Mouse (Mus musculus) left cerebral cortex, postnatal 25 days (tissue): ENCODE results near the gene Mrpl38. TPM values are rescaled to one million over a fixed set of nuclear protein-coding genes. Genes with fewer than 3 reads are reported as not detected.
A peak's percentile ranks its signal among the peaks of the same experiment; 100 is the strongest.
"Not testable (repeated sequence)": the region's sequence is repeated elsewhere in the genome, so short reads cannot be mapped to it uniquely, and the experiment has no call there.

ENCODE experiments used
- DNase-seq, 2 experiments: peaks; one replicate each; pipeline ENCODE4 v3.0.0; 2022; ENCODE audit warnings: low spot score in 2 of 2, mixed read lengths in 1 of 2
- intact Hi-C: fragments of 180-260 bp; cut with DNase I; formaldehyde crosslinking; loops from one replicate; pipeline ENCODE4 v1.15.1; 2025
- total RNA-seq, 2 experiments: library from RNA; stranded (reverse); gene quantifications; 2 replicates each; pipeline ENCODE4 v1.2.3; 2021

Gene Mrpl38
- total RNA-seq, 2 experiments from 2014 or later, result 53.0 to 53.8 TPM

GRCm38 (mm10) chr11:116121731-116122245 lies 16.9 kb downstream of the Mrpl38 start:
- intact Hi-C loops, DNase-seq: not testable (repeated sequence)

DNA sequence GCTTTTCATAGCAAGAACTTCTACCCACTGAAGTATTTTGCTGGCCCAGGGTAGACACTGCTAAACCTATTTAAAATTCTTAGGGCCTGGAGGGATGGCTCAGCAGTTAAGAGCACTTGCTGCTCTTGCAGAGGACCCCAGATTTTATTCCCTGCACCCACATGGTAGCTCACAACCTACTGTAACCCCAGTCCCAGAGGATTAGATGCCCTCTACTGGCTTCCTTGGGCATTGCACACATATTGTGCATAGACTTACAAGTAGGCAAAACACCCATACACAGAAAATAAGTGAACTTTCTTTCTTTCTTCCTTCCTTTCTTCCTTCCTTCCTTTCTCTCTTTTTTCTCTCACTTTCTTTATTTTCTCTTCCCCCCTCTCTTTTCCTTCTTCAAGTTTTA lies 20.8 kb downstream of the Mrpl38 start:
- intact Hi-C loops, result no loop called here
- DNase-seq, result no peak

- no peak for DNase-seq
- intact Hi-C loops, result no loop called here
Measured at GRCm38 (mm10) chr11:116117241-116117640, 21.4 kb downstream of the Mrpl38 start.

GRCm38 (mm10) chr11:116111611-116112203 lies 27.0 kb downstream of the Mrpl38 start:
- DNase-seq, result no peak
- intact Hi-C loops, result loop anchor here (2.0 kb wide), 1 partner anchor 15 kb away; the partner anchor contains the start of gene Trim47

GRCm38 (mm10) chr11:116111067-116111466 lies 27.6 kb downstream of the Mrpl38 start:
- DNase-seq, result no peak
- intact Hi-C loops, result loop anchor here (2.0 kb wide), 1 partner anchor 16 kb away; the partner anchor contains the start of gene Trim47

GRCm38 (mm10) chr11:116110540-116110939 lies 28.1 kb downstream of the Mrpl38 start:
- no peak for DNase-seq
- intact Hi-C loops, result loop anchor here (2.0 kb wide), 1 partner anchor 16 kb away; the partner anchor contains the start of gene Trim47

- intact Hi-C loops, result loop anchor here (2.0 kb wide), 1 partner anchor 17 kb away; the partner anchor contains the start of gene Trim47
- no peak for DNase-seq
Measured at GRCm38 (mm10) chr11:116110131-116110530, 28.5 kb downstream of the Mrpl38 start.

GRCm38 (mm10) chr11:116109441-116110081 lies 29.1 kb downstream of the Mrpl38 start:
- no peak for DNase-seq
- intact Hi-C loops, result loop anchor here (2.0 to 10.0 kb wide), 3 partner anchors 17 to 345 kb away; partner anchors contain the start of genes Recql5, Sap30bp and Trim47

- intact Hi-C loops, result loop anchor here (10.0 kb wide), 2 partner anchors 174 to 346 kb away; partner anchors contain the start of genes Recql5 and Sap30bp
- peak in 1 of 2 experiments; percentile 48 for DNase-seq
Measured at GRCm38 (mm10) chr11:116108464-116109137, 30.1 kb downstream of the Mrpl38 start.

GRCm38 (mm10) chr11:116107777-116108285 lies 30.8 kb downstream of the Mrpl38 start:
- no peak for DNase-seq
- intact Hi-C loops, result loop anchor here (10.0 kb wide), 2 partner anchors 173 to 347 kb away; partner anchors contain the start of genes Recql5 and Sap30bp

- DNase-seq, result no peak
- intact Hi-C loops, result loop anchor here (10.0 kb wide), 2 partner anchors 172 to 348 kb away; partner anchors contain the start of genes Recql5 and Sap30bp
Measured at GRCm38 (mm10) chr11:116106963-116107776, 31.5 kb downstream of the Mrpl38 start.

DNA sequence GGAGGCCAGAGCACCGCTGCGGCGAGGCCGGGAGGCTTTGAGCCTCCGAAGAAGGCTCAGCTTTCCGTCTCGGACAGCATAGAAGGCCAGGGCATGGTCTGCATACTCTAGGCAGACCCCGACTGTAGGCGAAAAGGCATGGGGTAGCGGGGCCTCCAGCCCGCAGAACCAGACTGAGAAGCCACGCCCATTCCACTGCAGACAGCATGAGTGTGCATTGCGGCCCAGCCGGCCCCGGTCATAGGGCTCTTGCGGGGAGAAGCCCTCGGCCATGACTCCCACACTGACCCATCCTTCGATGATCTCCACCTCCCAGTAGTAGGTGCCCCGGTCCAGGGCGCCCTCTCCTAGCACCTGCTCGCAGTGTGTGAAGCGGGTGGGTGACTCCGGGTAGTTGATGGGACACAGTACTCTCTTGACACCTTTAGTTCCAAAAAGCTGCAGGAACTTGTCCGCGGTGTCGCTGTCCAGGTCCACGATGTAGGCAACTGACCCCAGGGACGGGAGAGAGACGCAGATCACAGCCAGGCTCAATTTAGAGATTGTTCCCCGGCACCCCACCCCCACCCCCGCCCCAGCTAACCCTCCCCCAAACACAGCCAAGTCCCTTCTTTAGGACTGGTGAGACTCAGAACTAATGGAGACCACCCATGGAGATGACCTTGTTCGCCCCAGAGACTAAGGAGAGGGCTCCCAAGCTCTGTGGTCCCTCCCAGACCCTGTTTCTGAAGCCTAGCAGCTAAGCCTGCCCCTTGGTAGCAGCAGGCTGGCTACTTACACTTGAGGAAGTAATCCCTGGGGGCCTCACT lies 32.3 kb downstream of the Mrpl38 start:
- DNase-seq, result no peak
- intact Hi-C loops, result loop anchor here (10.0 kb wide), 2 partner anchors 172 to 348 kb away; partner anchors contain the start of genes Recql5 and Sap30bp

DNA sequence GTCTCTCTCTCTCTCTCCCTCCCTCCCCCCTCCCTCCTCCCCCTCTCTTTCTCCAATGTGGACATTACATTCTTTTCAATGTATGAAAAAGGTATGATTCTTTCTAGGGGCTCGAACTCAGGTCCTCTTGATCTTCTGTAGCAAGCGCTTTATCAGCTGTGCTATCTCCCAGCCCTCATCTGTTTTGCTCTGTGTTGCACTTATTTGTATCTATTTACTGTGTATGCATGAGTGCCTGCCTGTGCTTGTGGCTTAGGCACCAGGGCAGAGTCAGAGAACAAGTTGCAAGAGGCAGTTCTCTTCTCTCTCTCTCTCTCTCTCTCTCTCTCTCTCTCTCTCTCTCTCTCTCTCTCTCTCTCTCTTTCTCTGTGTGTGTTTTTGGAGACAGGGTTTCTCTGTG lies 33.6 kb downstream of the Mrpl38 start:
- DNase-seq, result no peak
- intact Hi-C loops, result loop anchor here (10.0 kb wide), 2 partner anchors 170 to 350 kb away; partner anchors contain the start of genes Recql5 and Sap30bp

- DNase-seq, result no peak
Measured at GRCm38 (mm10) chr11:116104006-116104646, 34.5 kb downstream of the Mrpl38 start.

DNA sequence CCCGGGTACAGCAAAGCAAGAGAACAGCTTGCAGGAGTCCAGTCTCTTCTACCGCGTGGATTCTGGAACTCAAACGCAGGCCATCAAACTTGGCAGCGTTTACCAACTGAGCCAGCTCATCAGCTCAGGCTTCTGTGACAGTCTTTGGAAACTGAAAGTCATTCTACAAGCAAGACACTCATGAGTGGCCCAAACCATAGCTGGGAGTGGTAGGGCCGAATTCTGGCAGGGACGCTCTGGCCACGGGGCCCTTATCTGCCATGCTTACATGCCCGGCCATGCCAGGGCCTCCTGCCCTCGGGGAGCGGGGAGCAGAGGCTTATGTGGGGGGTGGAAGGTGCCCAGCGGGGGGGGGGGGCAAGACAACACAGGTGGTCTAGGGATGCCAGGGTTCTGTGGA lies 35.1 kb downstream of the Mrpl38 start:
- intact Hi-C loops, result loop anchor here (10.0 kb wide), 2 partner anchors 169 to 351 kb away; partner anchors contain the start of genes Recql5 and Sap30bp
- no peak for DNase-seq

More at GRCm38 (mm10) chr11:116104006-116104646, 34.5 kb downstream of the Mrpl38 start:
- intact Hi-C loops, result loop anchor here (10.0 kb wide), 2 partner anchors 169 to 351 kb away; partner anchors contain the start of genes Recql5 and Sap30bp

DNA sequence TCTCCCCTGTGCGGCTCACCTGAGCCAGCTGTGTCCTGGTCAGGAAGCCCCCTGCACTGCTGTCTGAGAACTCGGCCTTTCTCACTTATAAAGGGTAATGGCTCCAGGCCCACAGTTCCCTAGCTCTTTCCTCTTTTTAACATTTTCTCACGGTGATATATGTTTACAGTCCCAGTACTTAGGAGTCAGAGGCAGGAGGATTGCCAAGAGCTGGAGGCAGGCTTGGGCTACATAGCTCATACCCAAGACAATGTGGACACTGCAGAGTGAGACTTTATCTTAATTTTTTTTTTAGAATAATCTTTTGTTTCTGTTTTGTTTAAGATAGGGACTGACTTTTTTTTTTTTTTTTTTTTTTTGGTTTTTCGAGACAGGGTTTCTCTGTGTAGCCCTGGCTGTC lies 36.2 kb downstream of the Mrpl38 start:
- intact Hi-C loops, result loop anchor here (10.0 kb wide), 2 partner anchors 168 to 352 kb away; partner anchors contain the start of genes Recql5 and Sap30bp
- DNase-seq, result no peak

- DNase-seq, result no peak
- intact Hi-C loops, result loop anchor here (10.0 kb wide), 2 partner anchors 167 to 353 kb away; partner anchors contain the start of genes Recql5 and Sap30bp
Measured at GRCm38 (mm10) chr11:116101931-116102381, 36.7 kb downstream of the Mrpl38 start.
